Mouse (Mus musculus) mature B cell (primary cell): Measurements from ENCODE around the gene Nccrp1.
"Not testable (repeated sequence)": the region's sequence is repeated elsewhere in the genome, so short reads cannot be mapped to it uniquely, and the experiment has no call there.

ENCODE experiments used
- in situ Hi-C: fragments of 300-500 bp; cut with MboI; formaldehyde crosslinking; loops from 2 replicates; pipeline ENCODE4 v1.14.3; 2019

Nccrp1 gene

GRCm38 (mm10) chr7:28527922-28528719 lies 18.9 kb downstream of the Nccrp1 start:
- in situ Hi-C loops, result no loop called here

DNA sequence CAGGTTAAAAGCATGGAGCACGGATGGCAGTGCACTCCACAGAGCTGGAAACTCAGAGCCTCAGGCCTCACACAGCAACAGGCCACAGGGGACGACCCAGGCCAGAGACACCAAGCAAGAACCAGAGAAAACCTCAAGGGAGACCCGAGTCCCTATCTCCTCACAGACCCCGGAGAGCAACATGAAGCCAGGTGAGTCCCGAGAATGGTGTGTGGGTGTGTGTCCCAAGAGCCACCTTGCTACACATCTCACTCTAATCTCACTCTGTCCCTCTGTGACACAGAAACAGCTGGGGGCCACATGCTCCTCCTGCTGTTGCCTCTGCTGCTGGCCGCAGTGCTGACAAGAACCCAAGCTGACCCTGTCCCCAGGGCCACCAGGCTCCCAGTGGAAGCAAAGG lies 24.5 kb downstream of the Nccrp1 start, which contains the start of gene Ifnl3:
Gene Ifnl3 (plus strand): TSS at position 301 of the 400 bp plus-strand sequence.
- in situ Hi-C loops, result not testable (repeated sequence)

DNA sequence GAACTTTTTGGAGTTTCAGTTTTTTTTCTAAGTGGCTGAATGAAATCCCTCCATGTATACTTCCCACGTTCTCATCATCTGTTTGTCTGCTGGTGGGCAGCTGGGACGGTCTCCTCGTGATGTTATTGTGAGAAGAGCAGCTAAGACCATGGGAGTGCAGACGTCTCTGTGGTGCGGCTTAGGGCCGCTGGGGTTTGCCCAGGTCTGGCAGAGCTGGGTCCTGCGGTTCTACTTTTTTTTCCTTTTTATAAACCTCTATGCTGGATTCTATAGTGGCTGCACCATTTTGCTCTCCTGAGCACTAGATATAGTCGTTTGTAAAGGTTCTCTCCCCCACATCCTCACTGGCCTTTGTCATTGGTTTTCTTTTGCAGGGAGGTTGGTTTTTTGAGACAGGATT lies 35.6 kb downstream of the Nccrp1 start:
- in situ Hi-C loops, result no loop called here

DNA sequence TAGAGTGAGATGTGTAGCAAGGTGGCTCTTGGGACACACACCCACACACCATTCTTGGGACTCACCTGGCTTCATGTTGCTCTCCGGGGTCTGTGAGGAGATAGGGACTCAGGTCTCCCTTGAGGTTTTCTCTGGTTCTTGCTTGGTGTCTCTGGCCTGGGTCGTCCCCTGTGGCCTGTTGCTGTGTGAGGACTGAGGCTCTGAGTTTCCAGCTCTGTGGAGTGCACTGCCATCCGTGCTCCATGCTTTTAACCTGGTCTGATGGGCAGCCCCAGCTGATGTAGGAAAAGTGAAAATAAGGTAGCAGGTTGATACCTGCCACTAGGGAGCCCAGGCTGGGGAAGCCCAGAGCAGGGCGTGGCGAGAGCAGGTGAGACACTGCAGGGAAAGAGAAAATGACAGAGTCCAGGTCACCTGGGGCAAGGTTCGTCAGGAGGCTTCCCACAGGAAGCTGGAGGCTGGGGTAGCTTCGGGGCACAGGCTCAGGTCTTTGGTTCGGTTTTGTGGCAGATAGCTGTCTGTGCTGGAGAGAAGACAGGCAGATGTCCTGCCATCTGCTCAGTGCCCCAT lies 36.6 kb downstream of the Nccrp1 start, which contains the start of gene Ifnl2:
Gene Ifnl2 (minus strand): TSS at position 51 of the 570 bp plus-strand sequence.
- in situ Hi-C loops, result not testable (repeated sequence)

- in situ Hi-C loops, result not testable (repeated sequence)
Measured at GRCm38 (mm10) chr7:28509121-28509520, 37.9 kb downstream of the Nccrp1 start.

DNA sequence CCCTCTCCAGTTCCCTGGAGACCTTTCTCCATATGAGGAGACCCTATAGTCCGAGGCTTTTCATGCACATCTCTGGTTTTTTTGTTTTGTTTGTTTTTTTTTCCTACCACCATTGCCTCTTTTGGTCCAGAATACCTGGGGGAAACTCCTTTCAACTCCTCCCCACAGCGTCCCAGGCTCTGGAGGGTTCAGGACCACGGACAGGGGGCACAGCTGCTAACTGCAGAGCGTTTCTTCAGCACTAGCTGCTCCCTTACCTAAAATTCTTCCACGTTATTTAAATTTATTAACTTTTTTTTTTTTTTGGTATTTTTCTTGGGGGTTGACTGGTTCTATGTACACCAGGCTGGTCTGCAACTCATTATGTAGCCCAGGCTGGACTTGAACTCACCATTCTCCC lies 41.5 kb downstream of the Nccrp1 start:
- in situ Hi-C loops, result no loop called here

- in situ Hi-C loops, result no loop called here
Measured at GRCm38 (mm10) chr7:28495426-28495825, 51.6 kb downstream of the Nccrp1 start.
